Mouse (Mus musculus): ENCODE measurements at regions not wholly inside any gene's neighbourhood (a gene's known extent, or its start where the extent isn't known, plus 50 kb on each side); places are given as distances from the start of the nearest gene placed in this dataset.

DNA sequence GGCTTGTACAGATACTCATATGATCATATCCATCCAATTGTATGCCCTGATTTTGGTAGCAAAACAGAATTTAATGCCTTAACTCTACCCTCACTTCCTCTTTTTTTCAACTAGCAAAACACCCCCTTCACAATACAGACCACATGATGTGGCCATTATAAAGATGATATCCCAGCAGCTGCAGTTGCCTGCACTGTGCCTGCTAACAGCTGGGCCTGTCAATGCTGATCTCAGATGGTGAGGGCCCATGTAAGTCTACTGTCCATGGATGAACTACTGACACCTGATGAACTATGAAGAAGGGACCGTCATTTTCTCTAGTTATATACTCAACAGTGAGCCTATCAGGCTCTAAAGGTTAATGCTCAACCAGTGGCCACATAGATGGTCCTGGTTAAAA lies 191.8 kb upstream of the Fmr1 start:
- no peak for TF ChIP-seq CTCF (conservative IDR thresholded peaks at IDR 0.05; ENCODE audit: low read length)
- no peak for TF ChIP-seq POU5F1 (IDR thresholded peaks at IDR 0.05; ENCODE audit: borderline replicate concordance, low read length)
- TF ChIP-seq NANOG (IDR thresholded peaks at IDR 0.05; ENCODE audit: borderline replicate concordance, low read length) = no peak

Data from E14TG2a.4 (cell line).